Mouse (Mus musculus) B cell, adult 62 days (primary cell): Measurements from ENCODE around the gene Gm6880. TPM values are rescaled to one million over a fixed set of nuclear protein-coding genes. Genes with fewer than 3 reads are reported as not detected.

Experiments
- total RNA-seq: library from RNA; stranded (reverse); gene quantifications from 4 replicates; pipeline ENCODE4 v1.2.4, GENCODE M21; 2023

Gm6880 gene
- not detected in 4 replicates for total RNA-seq

DNA sequence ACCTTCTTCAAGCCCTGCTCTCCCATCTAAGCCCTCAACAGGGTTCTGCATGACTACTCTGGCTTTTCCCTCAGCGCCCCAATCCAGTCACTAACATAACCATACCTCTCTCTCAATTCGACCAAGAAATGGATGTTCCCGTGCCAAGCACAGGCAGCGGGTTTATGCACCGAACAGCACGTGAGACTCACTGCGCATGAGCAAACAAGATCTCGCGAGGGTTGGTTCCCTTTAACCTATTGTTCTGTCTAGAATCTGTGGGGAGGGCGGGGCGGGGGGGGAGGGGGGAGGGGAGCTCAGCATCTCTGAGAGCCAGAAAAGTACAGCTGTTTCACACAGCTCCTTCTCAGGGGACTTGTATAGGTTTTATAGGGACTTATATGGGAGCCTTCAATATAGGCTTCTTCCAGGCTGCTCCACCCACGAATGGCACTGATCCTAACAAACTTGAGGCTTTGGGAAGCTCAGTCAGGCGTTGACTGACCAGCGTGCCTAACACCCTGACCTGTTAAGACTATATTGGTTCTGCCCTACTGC lies at the start of gene Gm6880:
TSS of gene Gm6880 (minus strand) at position 51 of the 537 bp plus-strand sequence.

Other genes with a start within 250 kb of the Gm6880 start
- 466 to 487 TPM (median 482 TPM) in 4 replicates for gene Flna, start 231.6 kb downstream of the Gm6880 start, total RNA-seq
- gene Emd, start 226.7 kb downstream of the Gm6880 start, total RNA-seq: 99.6 to 104 TPM (median 101 TPM) in 4 replicates
- gene Rpl10, start 210.6 kb downstream of the Gm6880 start, total RNA-seq: 724 to 805 TPM (median 783 TPM) in 4 replicates
- gene Taz, start 199.5 kb downstream of the Gm6880 start, total RNA-seq: 105 to 117 TPM (median 111 TPM) in 4 replicates
- gene Dnase1l1, start 199.1 kb downstream of the Gm6880 start, total RNA-seq: 12.4 to 17.5 TPM (median 14.7 TPM) in 4 replicates
- gene Atp6ap1, start 184.3 kb downstream of the Gm6880 start, total RNA-seq: 175 to 185 TPM (median 177 TPM) in 4 replicates
- 279 to 321 TPM (median 292 TPM) in 4 replicates for gene Gdi1, start 176.4 kb downstream of the Gm6880 start, total RNA-seq
- gene Fam50a, start 168.4 kb downstream of the Gm6880 start, total RNA-seq: 114 to 127 TPM (median 121 TPM) in 4 replicates
- 11.2 to 16.7 TPM (median 13.9 TPM) in 4 replicates for gene Plxna3, start 152.3 kb downstream of the Gm6880 start, total RNA-seq
- gene Lage3, start 127.8 kb downstream of the Gm6880 start, total RNA-seq: 24.2 to 28.3 TPM (median 26.3 TPM) in 4 replicates
- gene Ubl4a, start 108.2 kb downstream of the Gm6880 start, total RNA-seq: 28.4 to 32.0 TPM (median 29.2 TPM) in 4 replicates
- 19.4 to 23.8 TPM (median 20.6 TPM) in 4 replicates for gene Slc10a3, start 108.0 kb downstream of the Gm6880 start, total RNA-seq
- 17.2 to 25.1 TPM (median 20.4 TPM) in 4 replicates for gene Fam3a, start 88.1 kb downstream of the Gm6880 start, total RNA-seq
- gene Ikbkg, start 88.1 kb downstream of the Gm6880 start, total RNA-seq: 47.5 to 53.2 TPM (median 49.5 TPM) in 4 replicates
- gene G6pdx, start 52.2 kb downstream of the Gm6880 start, total RNA-seq: 25.4 to 35.0 TPM (median 28.8 TPM) in 4 replicates
- gene Olfr1326-ps1, start 93.5 kb upstream of the Gm6880 start, total RNA-seq: not detected in 4 replicates
- not detected in 4 replicates for gene Olfr1325, start 111.3 kb upstream of the Gm6880 start, total RNA-seq
- not detected in 4 replicates for gene Gm5640, start 164.2 kb upstream of the Gm6880 start, total RNA-seq